Mouse (Mus musculus): ENCODE measurements around the gene Hectd4. TPM values are rescaled to one million over a fixed set of nuclear protein-coding genes. Genes with fewer than 3 reads are reported as not detected.
A peak's percentile ranks its signal among the peaks of the same experiment; 100 is the strongest.
"Not testable (repeated sequence)": the region's sequence is repeated elsewhere in the genome, so short reads cannot be mapped to it uniquely, and the experiment has no call there.

Gene Hectd4
- polyA plus RNA-seq, 1 experiment from 2014 or later, result 7.8 TPM

DNA sequence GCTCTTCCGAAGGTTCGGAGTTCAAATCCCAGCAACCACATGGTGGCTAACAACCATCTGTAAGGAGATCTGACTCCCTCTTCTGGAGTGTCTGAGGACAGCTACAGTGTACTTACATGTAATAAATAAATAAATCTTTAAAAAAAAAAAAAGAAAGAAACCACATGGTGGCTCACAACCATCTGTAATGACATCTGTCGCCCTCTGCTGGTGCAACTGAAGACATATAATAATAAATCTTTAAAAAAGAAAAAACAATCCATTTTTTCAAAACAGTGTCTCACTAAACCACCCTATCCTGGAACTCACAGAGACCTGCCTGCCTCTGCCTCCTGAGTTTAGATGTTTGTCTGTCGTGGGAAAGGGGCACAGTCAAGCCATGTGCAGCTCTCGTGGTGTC lies 157.0 kb downstream of the Hectd4 start:
- not testable (repeated sequence) for ATAC-seq (ENCODE audit: insufficient number of reproducible peaks, insufficient read depth, low FRiP score, low TSS enrichment); H3K27ac ChIP-seq

GRCm38 (mm10) chr5:121378678-121379256 lies 158.7 kb downstream of the Hectd4 start:
- 94% methylated on average over 13 of the region's 13 CpGs for WGBS

More for the DNA sequence above, 157.0 kb downstream of the Hectd4 start:
- H3K9ac ChIP-seq; H3K4me2 ChIP-seq (replicated peaks); H3K27me3 ChIP-seq; H3K9me3 ChIP-seq; H3K4me3 ChIP-seq; H3K4me1 ChIP-seq: not testable (repeated sequence)
- WGBS, result 70% methylated on average over 5 of the region's 5 CpGs
- peaks cover 87% of the 10 kb centered on the region for H3K36me3 ChIP-seq

DNA sequence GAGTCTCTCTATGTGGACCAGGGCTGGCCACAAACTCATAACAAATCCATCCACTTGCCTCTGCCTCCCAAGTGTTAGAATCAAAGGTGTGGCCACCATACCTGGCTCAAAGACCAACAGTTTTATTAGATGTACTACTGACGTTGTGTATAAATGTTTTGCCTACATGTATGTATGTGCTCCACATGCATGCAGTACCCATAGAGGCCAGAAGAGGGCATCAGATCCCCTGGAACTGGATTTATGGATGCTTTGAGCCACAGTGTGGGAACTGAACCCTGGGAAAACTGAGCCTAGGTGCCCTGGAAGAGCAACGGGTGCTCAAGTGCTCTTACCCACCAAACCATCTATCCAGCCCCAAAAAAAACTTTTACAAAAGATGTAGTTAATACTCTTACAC lies 160.7 kb downstream of the Hectd4 start:
- H3K36me3 ChIP-seq, result peaks cover 53% of the 10 kb centered on the region
- no peak overlapping the region for H3K9ac ChIP-seq
- no peak for ATAC-seq (ENCODE audit: insufficient number of reproducible peaks, insufficient read depth, low FRiP score, low TSS enrichment)
- H3K9me3 ChIP-seq, result peaks cover 6% of the 10 kb centered on the region
- peaks cover 4% of the 10 kb centered on the region; the same call in 1 of the 2 replicates for H3K4me1 ChIP-seq
- no peaks in the 10 kb centered on the region for H3K27me3 ChIP-seq
- no peak overlapping the region for H3K4me3 ChIP-seq
- H3K4me2 ChIP-seq (replicated peaks), result no peak overlapping the region
- H3K27ac ChIP-seq, result no peak overlapping the region
- WGBS, result 94% methylated on average over 2 of the region's 2 CpGs

More at GRCm38 (mm10) chr5:121378678-121379256, 158.7 kb downstream of the Hectd4 start:
- Histone ChIP-seq H3K4me1 (no peaks in the 10 kb centered on the region), H3K27ac (no peak overlapping the region), H3K9me3 (peaks cover 6% of the 10 kb centered on the region), H3K27me3 (no peaks in the 10 kb centered on the region), H3K9ac (no peak overlapping the region), H3K36me3 (peaks cover 69% of the 10 kb centered on the region), H3K4me2 (replicated peaks) (no peak overlapping the region), H3K4me3 (no peak overlapping the region)
- no peak for ATAC-seq (ENCODE audit: insufficient number of reproducible peaks, insufficient read depth, low FRiP score, low TSS enrichment)

DNA sequence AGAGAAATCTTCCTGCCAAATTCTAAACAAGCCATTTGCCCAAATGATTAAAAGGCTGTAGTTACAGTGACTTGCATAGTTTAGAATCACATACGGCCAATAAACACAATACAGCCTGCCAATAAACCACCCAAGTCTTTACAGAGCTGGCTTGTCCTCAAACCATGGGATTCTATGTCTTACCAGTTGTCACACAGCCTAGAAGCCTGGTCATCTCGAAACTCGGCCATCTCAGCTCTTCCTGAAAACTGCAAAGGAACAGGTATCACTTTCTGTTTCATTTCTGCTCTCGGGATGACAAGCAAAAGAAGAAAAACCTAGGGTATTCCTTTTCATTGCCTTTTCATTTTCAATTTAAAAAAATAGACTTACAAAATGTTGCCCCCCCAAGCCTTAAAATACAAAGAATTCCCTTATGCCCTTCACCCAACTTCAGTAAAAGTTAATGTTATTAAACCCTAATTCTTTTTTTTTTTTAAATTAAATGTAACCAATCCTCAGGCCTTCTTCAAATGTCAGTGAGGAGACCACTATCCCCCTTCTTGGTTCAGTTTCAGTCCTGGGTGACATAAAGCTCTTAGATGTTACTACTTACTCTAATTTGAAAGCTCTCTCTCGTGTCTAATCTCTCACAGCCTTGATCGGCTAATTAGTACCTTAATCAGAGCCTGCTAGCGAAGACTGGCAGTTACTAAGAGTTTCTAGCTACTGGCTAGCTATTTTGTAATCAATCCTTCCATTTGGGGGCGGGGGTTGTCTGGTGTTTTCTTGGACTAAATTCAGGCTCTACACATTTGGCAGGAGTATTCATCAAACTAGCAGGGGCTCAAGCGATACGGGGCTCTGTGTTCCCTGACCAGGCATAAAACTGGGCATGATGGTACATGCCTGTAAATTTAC lies 164.1 kb downstream of the Hectd4 start:
- peak overlapping the region; percentile 73 for H3K4me2 ChIP-seq (replicated peaks)
- H3K9ac ChIP-seq, result peak overlapping the region; percentile 33; the same call in 1 of the 2 replicates
- peaks cover 7% of the 10 kb centered on the region; the same call in 1 of the 2 replicates for H3K4me1 ChIP-seq
- WGBS, result 54% methylated on average over 10 of the region's 10 CpGs
- peaks cover 25% of the 10 kb centered on the region for H3K36me3 ChIP-seq
- H3K4me3 ChIP-seq, result peak overlapping the region; percentile 81
- H3K27ac ChIP-seq, result no peak overlapping the region
- H3K27me3 ChIP-seq, result no peaks in the 10 kb centered on the region
- ATAC-seq (ENCODE audit: insufficient number of reproducible peaks, insufficient read depth, low FRiP score, low TSS enrichment), result no peak
- H3K9me3 ChIP-seq, result peaks cover 6% of the 10 kb centered on the region

- WGBS, result 4% methylated on average over 45 of the region's 47 CpGs
- Histone ChIP-seq H3K4me1 (peaks cover 7% of the 10 kb centered on the region; the same call in 1 of the 2 replicates), H3K4me2 (replicated peaks) (peak overlapping the region; percentile 73), H3K27ac (peak overlapping the region; percentile 67), H3K9ac (peak overlapping the region; percentile 89), H3K36me3 (peaks cover 17% of the 10 kb centered on the region), H3K27me3 (no peaks in the 10 kb centered on the region), H3K4me3 (peak overlapping the region; percentile 81), H3K9me3 (peaks cover 6% of the 10 kb centered on the region)
- peak; percentile 67 for ATAC-seq (ENCODE audit: insufficient number of reproducible peaks, insufficient read depth, low FRiP score, low TSS enrichment)
These were observed 164.9 kb downstream of the Hectd4 start for GRCm38 (mm10) chr5:121384757-121385460.

DNA sequence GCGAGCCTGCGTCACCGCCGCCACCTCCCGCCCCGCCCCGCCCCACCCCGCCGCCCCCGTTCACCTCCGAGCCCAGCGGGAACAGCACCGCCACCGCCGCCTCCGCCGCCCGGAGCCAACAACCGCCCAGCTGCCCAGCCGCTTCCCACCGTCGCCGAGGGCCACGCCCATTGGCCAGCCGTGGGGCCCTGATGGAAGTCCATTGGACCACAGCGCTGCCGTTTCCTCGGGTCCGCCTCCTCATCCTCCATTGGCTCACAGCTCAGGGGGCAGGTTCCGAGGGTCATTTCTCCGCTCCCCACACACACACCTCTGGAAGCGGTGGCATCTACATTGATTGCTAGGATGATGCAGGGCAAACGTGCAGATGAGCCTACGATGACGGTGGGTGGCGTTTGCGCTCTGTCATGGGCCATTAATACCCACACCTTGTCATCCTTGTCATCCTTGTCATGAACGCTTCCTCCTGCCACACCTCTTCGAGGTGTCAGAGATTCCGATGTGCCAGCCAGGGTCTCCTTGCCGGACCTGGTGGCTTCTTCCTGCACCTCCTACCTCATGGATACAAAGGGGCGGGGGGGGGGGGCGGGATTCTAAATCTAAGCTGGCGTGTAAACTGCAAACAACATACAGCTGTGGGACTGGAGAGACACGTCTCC lies 165.6 kb downstream of the Hectd4 start, which contains the start of gene Trafd1:
TSS of gene Trafd1 (minus strand) at position 172 of the 659 bp plus-strand sequence.
- peaks cover 13% of the 10 kb centered on the region for H3K36me3 ChIP-seq
- ATAC-seq (ENCODE audit: insufficient number of reproducible peaks, insufficient read depth, low FRiP score, low TSS enrichment), result peak; percentile 96
- peaks cover 7% of the 10 kb centered on the region; the same call in 1 of the 2 replicates for H3K4me1 ChIP-seq
- H3K27me3 ChIP-seq, result no peaks in the 10 kb centered on the region
- under 1% methylated on average over 42 of the region's 45 CpGs for WGBS
- H3K4me2 ChIP-seq (replicated peaks), result peak within 1 kb of the TSS; percentile 73
- H3K9me3 ChIP-seq, result peaks cover 5% of the 10 kb centered on the region
- H3K4me3 ChIP-seq, result peak within 1 kb of the TSS; percentile 81
- H3K27ac ChIP-seq, result peak within 1 kb of the TSS; percentile 67
- peak within 1 kb of the TSS; percentile 89 for H3K9ac ChIP-seq

GRCm38 (mm10) chr5:121386120-121386909 lies 166.3 kb downstream of the Hectd4 start:
- H3K9me3 ChIP-seq, result no peaks in the 10 kb centered on the region
- peak overlapping the region; percentile 89; the same call in 1 of the 2 replicates for H3K9ac ChIP-seq
- H3K36me3 ChIP-seq, result peaks cover 6% of the 10 kb centered on the region
- peaks cover 7% of the 10 kb centered on the region; the same call in 1 of the 2 replicates for H3K4me1 ChIP-seq
- no peaks in the 10 kb centered on the region for H3K27me3 ChIP-seq
- no peak overlapping the region for H3K27ac ChIP-seq
- H3K4me2 ChIP-seq (replicated peaks), result peak overlapping the region; percentile 73
- 32% methylated on average over 22 of the region's 22 CpGs for WGBS
- ATAC-seq (ENCODE audit: insufficient number of reproducible peaks, insufficient read depth, low FRiP score, low TSS enrichment), result no peak
- peak overlapping the region; percentile 81 for H3K4me3 ChIP-seq

GRCm38 (mm10) chr5:121387126-121387525 lies 167.1 kb downstream of the Hectd4 start:
- no peak overlapping the region for H3K4me3 ChIP-seq
- no peak for ATAC-seq (ENCODE audit: insufficient number of reproducible peaks, insufficient read depth, low FRiP score, low TSS enrichment)
- WGBS, result 29% methylated on average over 4 of the region's 4 CpGs
- no peaks in the 10 kb centered on the region for H3K36me3 ChIP-seq
- H3K9ac ChIP-seq, result no peak overlapping the region
- H3K4me1 ChIP-seq, result peaks cover 7% of the 10 kb centered on the region; the same call in 1 of the 2 replicates
- H3K27me3 ChIP-seq, result no peaks in the 10 kb centered on the region
- no peak overlapping the region for H3K4me2 ChIP-seq (replicated peaks)
- H3K9me3 ChIP-seq, result no peaks in the 10 kb centered on the region
- no peak overlapping the region for H3K27ac ChIP-seq

GRCm38 (mm10) chr5:121389106-121389505 lies 169.1 kb downstream of the Hectd4 start:
- no peaks in the 10 kb centered on the region for H3K27me3 ChIP-seq
- H3K9me3 ChIP-seq, result no peaks in the 10 kb centered on the region
- ATAC-seq (ENCODE audit: insufficient number of reproducible peaks, insufficient read depth, low FRiP score, low TSS enrichment), result no peak
- H3K36me3 ChIP-seq, result no peaks in the 10 kb centered on the region
- no peak overlapping the region for H3K27ac ChIP-seq
- no peak overlapping the region for H3K4me3 ChIP-seq
- H3K9ac ChIP-seq, result no peak overlapping the region
- no peak overlapping the region for H3K4me2 ChIP-seq (replicated peaks)
- peaks cover 7% of the 10 kb centered on the region; the same call in 1 of the 2 replicates for H3K4me1 ChIP-seq
- WGBS, result 62% methylated on average over 7 of the region's 7 CpGs

DNA sequence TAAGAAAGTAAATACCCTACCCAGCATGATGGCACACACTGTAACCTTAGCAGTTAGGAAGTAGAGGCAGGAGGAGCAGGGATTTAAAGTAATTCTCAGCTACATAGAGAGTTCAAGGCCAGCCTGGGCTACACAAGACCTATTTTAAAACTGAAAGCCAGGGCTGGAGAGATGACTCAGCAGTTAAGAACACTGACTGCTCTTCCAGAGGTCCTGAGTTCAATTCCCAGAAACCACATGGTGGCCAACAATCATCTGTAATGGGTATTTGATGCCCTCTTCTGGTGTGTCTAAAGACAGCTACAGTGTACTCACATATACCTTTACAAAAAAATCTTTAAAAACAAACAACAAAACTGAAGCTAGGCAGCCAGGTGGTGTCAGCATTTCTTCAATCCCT lies 169.7 kb downstream of the Hectd4 start:
- Histone ChIP-seq H3K9ac (no peak overlapping the region), H3K9me3 (no peaks in the 10 kb centered on the region)
- ATAC-seq (ENCODE audit: insufficient number of reproducible peaks, insufficient read depth, low FRiP score, low TSS enrichment), result no peak

More for the DNA sequence above, 169.7 kb downstream of the Hectd4 start:
- Histone ChIP-seq H3K36me3 (no peaks in the 10 kb centered on the region), H3K4me3 (no peak overlapping the region), H3K27me3 (no peaks in the 10 kb centered on the region), H3K4me2 (replicated peaks) (no peak overlapping the region), H3K4me1 (peaks cover 3% of the 10 kb centered on the region; the same call in 1 of the 2 replicates), H3K27ac (no peak overlapping the region)
